Mouse (Mus musculus) embryo, embryonic 10.5 days (tissue): ENCODE data around the gene 1700023F06Rik.
"Not testable (repeated sequence)": the region's sequence is repeated elsewhere in the genome, so short reads cannot be mapped to it uniquely, and the experiment has no call there.

Experiments
- DNase-seq: peaks from one replicate; pipeline ENCODE4 v3.0.0-alpha.2; 2015; ENCODE audit warnings: low spot score

The 1700023F06Rik gene

DNA sequence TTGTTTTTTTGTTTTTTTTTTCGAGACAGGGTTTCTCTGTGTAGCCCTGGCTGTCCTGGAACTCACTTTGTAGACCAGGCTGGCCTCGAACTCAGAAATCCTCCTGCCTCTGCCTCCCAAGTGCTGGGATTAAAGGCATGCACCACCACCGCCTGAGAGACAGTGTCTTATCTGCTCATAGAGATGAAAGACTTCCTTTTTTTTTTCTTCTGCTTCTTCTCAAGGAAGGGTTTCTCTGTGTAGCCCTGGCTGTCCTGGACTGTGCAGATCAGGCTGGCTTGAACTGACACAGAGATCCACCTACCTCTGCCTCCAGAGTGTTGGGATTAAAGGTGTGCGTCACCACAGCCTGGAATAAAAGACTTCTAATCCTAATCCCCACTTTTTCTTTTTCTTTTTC lies 14.4 kb upstream of the 1700023F06Rik start:
- not testable (repeated sequence) for DNase-seq

DNA sequence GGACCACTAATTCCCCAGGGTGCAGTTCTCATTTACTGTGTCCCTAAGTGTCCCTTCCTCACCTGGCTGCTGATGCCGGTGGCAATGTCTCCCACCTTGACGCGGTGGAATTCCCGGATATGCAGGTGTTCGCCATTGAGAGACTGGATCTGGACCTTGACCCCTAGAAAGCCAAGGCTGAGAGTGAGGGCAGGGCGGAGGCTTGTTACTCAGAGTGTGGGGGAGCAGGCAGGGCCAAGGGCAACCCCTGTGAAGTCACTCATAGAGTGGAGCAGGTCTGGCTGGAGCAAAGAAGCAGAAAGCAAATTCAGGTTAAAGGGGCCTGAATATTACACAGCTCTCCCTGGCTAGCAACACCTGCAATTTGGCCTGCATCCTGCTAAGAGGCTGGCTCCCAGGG lies 13.1 kb upstream of the 1700023F06Rik start:
- no peak for DNase-seq

DNA sequence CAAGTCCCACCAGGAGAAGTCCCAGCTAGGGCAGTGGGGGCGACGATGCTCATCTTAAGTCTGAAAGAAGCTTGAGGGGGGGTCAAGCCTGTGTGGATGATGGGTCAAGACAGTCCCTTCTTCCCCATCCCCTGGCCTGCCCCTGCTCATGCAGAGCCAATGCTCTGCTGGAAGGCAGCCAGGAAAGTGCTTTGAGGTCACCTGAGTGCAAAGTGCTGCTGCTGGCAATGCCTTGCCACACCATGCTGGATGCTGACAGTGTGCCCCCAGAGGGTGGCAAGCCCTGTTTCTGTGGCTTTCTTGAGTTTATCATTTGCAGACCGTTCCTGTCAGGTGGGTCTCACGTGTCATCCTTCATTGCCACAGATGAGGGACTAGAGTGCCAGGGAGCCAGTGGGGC lies 11.6 kb upstream of the 1700023F06Rik start:
- DNase-seq: no peak

DNA sequence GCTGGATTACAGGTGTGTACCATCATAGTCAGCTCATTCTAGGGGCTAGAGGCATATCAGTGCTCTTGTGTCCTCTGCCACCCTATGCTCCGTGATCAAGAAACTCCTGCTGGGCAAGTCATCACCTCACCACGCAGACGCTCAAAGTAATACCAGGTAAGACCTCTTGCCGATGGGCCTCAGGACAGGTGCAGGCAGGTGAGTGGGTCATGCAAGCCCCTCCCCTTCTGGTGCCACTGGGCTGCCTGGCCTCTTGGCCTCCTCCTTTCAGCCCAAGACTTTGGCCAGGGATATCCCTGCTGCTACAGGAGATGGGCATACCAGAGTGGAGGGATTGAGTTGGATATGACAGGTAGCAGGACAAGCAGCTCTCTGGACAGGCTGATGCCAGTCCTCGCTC lies 10.9 kb upstream of the 1700023F06Rik start:
- DNase-seq: no peak

DNA sequence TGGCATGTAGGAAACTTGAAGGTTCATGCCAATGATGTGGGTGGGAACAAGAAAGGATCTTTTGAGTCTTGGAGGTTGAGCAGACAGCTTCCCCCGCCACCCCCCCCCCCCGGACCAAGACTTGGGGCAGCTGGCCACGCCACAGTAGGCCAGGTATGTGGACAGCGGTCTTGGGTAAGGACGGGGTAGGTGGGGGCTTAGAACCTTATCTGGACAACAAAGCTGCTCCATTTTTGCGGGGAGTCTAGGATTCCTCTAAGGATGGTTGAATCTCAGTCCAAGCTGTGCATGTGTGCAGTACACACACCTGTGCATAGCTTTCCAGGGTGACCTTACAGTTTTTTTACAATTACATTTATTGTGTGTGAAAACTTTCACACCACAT lies 10.2 kb upstream of the 1700023F06Rik start:
- no peak for DNase-seq

DNA sequence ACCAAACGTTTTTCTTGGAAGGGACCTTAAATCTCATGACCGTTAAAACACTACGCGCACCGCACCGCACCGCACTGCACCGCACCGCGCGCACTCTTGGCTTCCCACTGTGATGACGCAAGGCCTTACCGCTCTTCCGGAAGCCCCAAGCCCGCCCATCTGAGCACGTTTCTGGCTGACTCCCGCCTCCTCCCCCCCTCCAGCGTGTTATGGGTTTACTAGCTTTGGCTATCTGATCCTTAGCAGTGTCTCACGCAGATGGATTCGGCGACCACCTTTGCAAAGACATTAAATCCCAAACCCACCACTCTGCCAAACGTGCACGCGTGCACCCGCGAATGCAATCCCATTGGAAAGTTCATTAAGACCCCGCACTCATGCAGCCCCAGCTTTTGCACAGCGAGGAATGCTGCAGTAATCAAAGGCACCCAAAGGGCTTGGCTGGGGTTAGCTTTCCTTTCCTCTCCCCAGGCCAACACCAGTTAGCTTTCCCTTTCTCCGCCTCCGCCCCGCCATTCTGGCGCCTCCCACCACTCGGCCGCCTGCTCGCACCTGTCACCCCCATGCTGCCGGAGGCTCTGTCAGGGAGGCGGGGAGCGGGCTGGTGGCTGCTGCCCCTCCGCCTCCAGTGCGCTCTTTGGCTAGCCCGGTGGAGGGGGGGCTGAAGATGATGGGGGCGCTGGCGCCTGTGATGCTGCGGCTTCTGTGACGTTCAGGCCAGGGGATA lies 9.6 kb upstream of the 1700023F06Rik start, which contains the start of gene Spata32:
Gene Spata32 (minus strand): TSS at position 643 of the 727 bp plus-strand sequence.
- DNase-seq: peak; percentile 73

DNA sequence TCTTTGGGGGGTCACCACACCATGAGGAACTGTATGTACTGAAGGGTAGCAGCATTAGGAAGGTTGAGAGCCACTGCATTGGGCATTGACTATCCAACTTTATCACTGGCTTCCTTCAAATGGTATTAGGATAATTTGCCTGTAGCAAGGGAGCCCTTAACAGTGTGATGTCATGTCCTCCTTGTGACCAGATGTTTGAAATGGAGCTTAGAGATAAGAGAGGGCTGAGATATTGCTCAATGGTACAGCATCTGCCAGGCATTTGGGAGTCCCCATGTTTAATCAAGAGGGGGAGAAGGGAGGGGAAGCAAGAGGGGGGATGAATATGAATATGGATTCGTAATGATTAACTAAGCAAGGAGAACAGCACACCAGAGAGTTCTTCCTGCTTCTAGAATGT lies 7.0 kb upstream of the 1700023F06Rik start:
- no peak for DNase-seq

DNA sequence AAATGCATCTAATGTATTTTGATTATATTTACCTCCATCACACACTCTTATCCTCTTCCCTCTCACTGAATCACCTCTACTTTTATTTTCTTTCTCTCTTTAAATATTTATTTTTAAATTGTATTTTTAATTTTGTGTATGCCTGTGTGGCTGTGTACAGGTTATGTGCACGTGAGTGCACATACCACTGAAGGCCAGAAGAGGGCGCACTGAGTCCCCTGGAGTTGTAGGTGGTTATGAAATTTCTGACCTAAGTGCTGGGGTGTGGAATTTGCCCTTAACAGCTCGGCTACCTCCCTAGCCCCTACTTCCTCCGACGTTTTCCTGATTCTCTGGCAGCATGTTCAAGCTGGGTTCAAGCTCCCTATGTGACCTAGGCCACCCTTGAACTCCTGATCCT lies 5.4 kb upstream of the 1700023F06Rik start:
- DNase-seq: no peak

DNA sequence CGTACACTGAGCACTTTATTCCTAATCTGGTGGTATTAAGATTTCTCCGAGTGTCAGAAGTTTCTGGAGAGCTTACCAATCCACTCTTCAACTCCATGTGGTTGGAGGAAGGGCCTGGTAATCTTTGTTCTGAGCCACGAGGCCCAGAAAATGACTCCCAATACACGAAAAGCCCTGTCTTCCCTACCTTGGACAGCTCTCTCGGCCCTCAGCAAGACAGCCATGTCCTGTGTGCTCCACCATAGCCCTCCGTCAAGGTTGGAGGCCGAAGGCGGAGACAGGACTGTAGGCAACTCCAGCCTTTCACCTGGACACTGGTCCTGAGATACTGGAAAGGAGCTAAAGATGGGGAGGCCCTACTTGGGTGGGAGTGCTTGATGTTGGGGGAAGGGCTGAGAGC lies 1.9 kb upstream of the 1700023F06Rik start:
- no peak for DNase-seq

DNA sequence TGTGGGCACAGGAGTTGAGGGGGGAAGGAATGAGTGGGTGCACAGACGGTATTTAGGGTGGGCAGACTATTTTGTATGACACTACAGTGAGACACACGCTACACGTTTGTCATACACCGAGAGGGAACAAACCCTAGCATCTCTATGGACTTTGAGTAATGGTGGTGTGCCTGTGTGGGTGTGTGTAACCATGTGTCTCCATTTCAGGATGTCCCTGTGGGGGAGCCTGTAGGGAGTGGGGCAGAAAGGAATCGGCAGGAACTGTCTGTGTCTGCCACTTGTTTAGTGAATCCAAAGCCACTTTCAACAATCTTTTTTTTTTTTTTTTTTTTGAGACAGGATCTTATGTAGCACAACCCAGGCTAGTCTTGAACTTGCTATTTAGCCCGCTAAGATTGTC lies 2.2 kb downstream of the 1700023F06Rik start:
- DNase-seq: no peak

DNA sequence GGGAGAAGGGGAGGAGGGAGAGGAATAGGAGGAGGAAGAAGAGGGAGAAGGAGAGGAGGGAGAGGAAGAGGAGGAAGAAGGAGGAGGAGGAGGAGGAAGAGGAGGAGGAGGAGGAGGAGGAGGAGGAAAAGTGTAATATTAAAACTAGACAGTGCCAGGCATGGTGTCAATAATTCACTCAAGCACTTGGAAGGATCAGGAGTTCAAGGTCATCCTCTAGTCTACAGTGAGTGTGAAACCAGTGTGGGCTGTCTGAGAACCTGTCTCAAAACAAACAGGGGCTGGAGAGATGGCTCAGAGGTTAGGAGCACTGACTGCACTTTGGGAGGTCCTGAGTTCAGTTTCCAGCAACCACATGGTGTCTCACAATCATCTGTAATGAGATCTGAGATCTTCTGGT lies 6.0 kb downstream of the 1700023F06Rik start:
- DNase-seq: no peak

DNA sequence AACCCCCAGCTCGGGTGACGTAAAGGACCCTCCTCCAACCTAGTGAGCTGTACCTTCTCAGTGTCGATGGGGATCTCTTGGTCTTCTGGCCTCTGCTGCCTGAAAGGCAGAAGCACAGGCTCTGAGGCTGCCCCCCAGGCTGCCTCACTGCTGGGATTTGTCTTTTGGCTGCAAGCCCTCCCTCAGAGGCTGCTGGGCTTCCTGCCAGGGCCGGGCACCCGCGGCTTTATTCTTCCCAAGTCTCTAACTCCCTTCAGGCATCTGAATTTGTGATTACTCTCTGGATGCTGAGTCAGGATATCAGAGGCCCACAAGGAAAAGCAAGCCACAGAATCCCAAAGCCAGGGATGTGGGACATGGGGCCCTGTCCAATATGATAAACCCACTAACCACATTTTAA lies 6.7 kb downstream of the 1700023F06Rik start:
- no peak for DNase-seq

DNA sequence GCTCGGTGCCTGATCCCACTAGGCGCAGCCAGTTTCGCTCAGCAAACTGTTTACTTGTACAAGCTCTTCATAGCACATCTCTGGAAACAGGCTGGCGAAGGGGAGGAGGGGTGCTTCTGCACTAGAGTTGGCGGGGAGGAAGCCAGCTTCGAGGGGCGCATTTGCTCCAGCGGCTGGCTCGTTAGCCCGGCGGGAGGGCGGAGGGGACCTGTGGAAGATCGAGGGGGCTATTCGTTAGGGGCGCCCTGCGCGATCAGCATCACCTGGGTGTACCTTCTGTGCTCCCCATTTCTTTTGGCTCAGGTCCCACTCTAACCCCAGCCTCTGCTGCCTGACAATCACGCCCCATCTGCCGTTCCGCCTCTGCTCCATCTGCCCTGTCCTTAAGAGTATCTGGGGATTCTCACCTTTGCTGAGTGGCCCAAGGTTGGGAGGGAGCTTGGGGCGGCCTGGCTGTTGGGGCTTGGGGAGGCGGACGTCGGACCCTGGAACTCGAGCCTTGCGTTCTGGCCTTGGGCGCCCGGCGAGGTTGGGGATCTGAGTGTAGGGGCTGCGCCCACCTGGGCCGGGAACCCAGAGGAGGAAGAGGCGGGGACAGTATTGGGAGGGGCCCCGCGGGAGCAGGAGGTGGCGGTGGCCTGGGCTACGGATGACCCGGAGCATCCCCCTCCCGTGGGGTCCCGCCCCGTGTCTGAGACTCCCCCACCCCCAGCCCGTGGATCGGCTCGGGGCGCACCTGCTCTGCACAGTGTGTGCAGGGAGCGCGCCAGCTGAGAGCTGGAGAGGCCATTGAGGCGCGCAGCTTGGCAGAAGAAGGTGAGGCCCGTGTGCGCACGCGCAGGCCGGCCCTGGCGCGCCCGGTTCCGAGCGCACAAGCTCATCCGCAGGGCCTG lies 9.2 kb downstream of the 1700023F06Rik start:
- DNase-seq: peak; percentile 35

DNA sequence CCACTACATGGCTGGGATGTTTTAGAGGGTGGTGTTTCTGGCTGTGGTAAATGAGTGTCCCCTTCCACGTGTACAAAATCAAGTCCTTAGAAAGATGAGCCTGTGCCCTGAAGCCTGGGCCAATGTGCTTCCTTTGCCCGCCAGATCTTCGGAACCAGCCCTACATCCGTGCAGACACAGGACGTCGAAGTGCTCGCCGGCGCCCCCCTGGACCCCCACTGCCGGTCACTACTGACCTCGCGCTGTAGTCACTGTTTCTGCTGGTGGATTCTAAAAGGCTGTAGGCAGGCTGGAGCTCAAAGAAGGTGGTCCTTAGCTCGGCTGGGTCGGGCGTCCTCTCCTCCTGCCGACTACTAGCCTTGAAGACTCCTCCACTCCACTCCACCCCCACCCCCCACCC lies 10.0 kb downstream of the 1700023F06Rik start:
- DNase-seq: no peak

DNA sequence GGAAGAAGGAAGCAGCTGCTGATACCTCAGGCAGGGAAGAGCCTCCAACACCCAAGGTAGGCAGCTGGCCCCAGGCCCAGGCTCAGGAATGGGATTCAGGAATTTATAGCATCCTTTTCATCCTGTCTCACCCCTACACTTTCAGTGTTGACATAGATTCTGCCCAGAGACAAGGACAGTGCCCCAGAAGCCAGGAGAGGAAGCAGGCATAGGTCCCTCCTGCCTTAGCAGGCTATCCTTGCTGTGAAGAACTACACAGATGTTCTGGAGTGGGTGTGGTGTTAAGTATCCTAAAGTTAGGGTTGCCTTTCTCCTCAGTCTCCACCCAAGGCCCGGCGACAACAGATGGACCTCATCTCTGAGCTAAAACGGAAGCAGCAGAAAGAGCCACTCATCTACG lies 11.0 kb downstream of the 1700023F06Rik start:
- no peak for DNase-seq

DNA sequence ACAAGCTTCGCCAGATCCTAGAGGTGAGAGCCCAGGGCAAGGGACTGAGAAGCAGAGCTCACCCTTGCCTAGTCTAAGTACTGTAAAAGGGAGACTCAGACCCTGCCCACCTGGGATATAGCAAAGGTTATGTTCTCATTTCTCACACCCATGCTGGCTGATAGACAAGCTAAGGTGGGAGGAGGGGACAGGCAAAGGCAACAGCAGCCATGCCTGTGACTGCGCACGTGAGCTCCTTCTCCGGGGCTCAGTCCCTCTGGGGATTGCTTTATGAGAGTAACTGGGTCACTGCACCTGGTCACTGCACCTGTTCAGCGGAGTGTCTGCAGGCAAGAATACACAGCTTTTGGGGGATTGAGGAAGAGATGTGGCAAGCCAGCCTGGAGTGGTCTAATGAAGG lies 12.7 kb downstream of the 1700023F06Rik start:
- DNase-seq: no peak

DNA sequence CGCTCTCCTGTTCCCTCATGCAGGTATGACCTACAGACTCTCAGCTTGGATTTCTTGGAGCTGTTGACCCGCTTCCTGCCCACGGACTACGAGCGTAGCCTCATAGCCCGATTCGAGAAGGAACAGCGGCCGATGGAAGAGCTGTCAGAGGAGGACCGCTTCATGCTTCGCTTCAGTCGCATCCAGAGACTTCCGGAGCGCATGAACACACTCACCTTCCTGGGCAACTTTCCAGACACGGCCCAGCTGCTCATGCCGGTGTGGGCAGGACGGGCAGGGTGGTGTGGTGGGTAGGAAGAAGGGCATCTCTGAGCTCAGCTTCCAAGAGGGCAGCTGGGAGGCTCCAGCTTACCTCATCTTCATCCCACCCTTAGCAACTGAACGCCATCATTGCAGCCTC lies 13.1 kb downstream of the 1700023F06Rik start:
- no peak for DNase-seq

DNA sequence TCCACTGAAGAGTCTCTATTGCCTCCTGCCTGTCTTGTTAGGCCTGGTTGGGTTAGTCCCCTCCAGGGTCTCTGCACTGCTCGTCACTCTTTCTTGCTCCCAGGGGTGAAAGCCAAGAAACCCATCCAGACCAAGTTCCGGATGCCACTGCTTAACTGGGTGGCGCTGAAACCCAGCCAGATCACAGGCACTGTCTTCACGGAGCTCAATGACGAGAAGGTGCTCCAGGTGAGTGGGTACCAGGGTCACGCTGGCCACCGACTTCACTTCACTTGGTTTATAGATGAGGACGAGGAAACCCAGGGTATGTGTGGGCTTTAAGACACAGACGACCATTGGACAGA lies 14.6 kb downstream of the 1700023F06Rik start:
- DNase-seq: no peak

DNA sequence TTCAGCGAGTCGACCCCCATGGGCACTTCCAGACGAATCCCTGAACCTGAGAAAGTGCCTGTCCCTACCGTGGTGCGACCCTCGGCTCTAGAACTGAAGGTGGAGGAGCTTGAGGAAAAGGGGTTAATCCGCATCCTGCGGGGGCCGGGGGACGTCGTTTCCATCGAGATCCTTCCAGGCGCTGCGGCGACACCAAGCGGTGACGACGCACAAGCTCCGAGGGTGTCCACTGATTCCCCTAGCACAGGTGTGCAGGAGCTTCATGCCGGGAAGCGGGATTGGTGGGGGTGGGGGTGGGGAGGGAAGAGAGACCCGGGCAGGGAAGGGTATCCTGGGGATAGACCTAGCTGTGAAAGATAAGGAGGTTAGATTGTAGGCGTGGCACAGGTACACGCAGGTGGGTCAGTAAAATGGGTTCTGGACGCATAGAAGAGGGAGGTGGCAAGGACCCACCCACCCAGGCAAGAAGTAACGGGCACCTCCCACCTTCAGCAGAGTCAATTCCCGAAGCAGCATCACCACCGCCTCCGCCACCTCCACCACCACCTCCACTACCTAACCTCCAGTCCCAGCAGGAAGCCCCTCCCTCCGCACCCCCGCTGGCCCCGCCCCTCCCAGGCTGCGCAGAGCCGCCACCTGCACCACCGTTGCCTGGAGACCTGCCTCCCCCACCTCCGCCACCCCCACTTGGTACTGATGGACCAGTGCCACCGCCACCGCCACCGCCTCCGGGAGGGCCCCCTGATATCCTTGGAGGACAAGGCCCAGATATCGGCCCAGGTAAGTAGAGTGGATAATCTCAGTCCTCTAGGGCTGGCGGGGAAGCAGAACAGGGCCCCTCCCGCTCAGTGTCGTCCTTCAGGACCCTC lies 15.2 kb downstream of the 1700023F06Rik start:
- DNase-seq: peak; percentile 57

DNA sequence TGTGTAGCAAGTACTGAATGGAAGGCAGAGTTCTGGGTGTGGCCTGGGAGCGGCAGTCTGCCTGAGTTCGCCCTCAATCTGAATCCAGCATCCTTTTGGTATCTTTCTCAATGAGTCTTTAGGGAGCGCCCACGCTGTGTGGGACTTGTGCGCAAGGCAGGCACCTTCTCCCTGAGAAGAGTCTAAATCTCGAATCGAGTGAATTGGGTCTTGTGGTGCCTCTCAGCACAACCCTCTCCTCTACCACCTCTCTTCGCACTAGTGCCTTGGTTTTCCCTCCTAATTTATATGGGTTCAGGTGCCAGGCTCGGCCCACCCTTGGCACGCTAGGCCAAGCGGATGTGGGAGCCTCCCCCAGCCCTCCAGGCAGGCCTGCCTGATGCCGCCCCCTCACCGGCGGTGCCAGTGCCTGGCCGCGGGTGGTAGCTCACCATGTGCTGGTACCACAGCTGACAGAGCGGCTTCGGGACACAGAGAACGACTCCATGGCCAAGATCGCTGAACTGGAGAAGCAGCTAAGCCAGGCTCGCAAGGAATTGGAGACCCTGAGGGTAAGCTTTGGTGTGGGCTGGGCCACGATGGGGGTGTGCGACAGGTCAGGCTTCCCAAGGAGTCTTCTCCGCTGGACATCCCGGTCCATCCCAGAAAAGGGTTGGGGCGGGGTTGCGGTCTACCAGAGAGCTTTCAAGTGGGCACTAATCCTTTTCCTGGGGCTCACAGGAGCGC lies 16.0 kb downstream of the 1700023F06Rik start:
- DNase-seq: peak; percentile 6

DNA sequence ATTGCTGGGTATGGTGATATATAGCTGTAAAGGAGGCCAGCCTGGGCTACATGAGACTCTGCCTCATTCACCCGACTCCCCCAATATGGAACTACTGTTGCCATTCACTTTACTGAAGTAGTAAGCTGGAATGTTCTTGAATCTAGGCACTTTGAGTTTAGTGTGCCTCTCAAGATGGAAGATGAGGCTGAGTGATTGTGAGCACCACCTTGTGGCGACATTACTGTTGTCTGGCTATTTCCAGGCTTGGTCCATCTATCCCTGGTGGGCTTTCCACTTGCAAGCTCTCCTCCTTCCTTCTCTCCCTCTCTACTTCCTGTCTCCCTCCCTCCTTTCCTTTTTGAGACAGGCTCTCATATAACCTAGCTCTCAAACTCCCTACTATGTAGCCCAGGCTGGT lies 23.5 kb downstream of the 1700023F06Rik start:
- DNase-seq: peak; percentile 73

DNA sequence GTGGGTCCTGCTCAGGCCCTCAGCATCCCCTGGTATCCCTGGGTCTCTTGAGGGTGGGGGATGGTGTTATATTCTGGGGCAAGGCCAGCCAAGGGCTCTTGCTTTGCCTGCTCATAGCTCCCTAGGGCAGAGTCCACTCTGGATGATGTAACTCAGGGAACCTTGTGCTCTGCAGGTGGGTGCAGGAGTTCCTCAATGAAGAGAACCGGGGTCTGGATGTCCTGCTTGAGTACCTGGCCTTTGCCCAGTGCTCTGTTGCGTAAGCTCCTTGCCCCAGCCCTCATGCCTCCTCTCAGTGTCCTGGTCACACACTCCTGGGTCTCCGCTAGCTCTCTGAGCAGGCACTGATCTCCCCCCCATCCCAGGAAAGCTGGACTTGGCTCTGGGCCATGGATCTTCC lies 26.4 kb downstream of the 1700023F06Rik start:
- DNase-seq: no peak
